Mouse (Mus musculus): ENCODE data around the gene Tarbp2. TPM values are rescaled to one million over a fixed set of nuclear protein-coding genes. Genes with fewer than 3 reads are reported as not detected.

The Tarbp2 gene
- polyA plus RNA-seq, 1 experiment, result 44.5 TPM

- Histone ChIP-seq H3K27ac (ENCODE audit: insufficient read depth, low read length) (no peak overlapping the region), H3K4me1 (ENCODE audit: control insufficient read depth, insufficient read depth, low read length) (no peaks in the 10 kb centered on the region), H3K4me3 (ENCODE audit: insufficient read depth, low read length) (no peak overlapping the region)
- TF ChIP-seq POLR2A (IDR thresholded peaks at IDR 0.05; ENCODE audit: low read depth, low read length) (no peak), CTCF (IDR thresholded peaks at IDR 0.05; ENCODE audit: borderline replicate concordance, insufficient read depth, low read length) (no peak)
Observed at GRCm38 (mm10) chr15:102485853-102486252, 32.1 kb upstream of the Tarbp2 start.

- Histone ChIP-seq H3K4me1 (ENCODE audit: control insufficient read depth, insufficient read depth, low read length) (no peaks in the 10 kb centered on the region), H3K4me3 (ENCODE audit: insufficient read depth, low read length) (no peak overlapping the region), H3K27ac (ENCODE audit: insufficient read depth, low read length) (no peak overlapping the region)
- TF ChIP-seq POLR2A (IDR thresholded peaks at IDR 0.05; ENCODE audit: low read depth, low read length) (no peak), CTCF (IDR thresholded peaks at IDR 0.05; ENCODE audit: borderline replicate concordance, insufficient read depth, low read length) (no peak)
Observed at GRCm38 (mm10) chr15:102487664-102488063, 30.3 kb upstream of the Tarbp2 start.

GRCm38 (mm10) chr15:102498322-102498721, 19.7 kb upstream of the Tarbp2 start:
- H3K27ac ChIP-seq (ENCODE audit: insufficient read depth, low read length), result no peak overlapping the region
- no peaks in the 10 kb centered on the region for H3K4me1 ChIP-seq (ENCODE audit: control insufficient read depth, insufficient read depth, low read length)
- H3K4me3 ChIP-seq (ENCODE audit: insufficient read depth, low read length), result no peak overlapping the region
- TF ChIP-seq POLR2A (IDR thresholded peaks at IDR 0.05; ENCODE audit: low read depth, low read length) (no peak), CTCF (IDR thresholded peaks at IDR 0.05; ENCODE audit: borderline replicate concordance, insufficient read depth, low read length) (no peak)

GRCm38 (mm10) chr15:102499370-102499769, 18.6 kb upstream of the Tarbp2 start:
- no peaks in the 10 kb centered on the region for H3K4me1 ChIP-seq (ENCODE audit: control insufficient read depth, insufficient read depth, low read length)
- TF ChIP-seq CTCF (IDR thresholded peaks at IDR 0.05; ENCODE audit: borderline replicate concordance, insufficient read depth, low read length) (no peak), POLR2A (IDR thresholded peaks at IDR 0.05; ENCODE audit: low read depth, low read length) (no peak)
- H3K27ac ChIP-seq (ENCODE audit: insufficient read depth, low read length), result no peak overlapping the region
- H3K4me3 ChIP-seq (ENCODE audit: insufficient read depth, low read length), result no peak overlapping the region

GRCm38 (mm10) chr15:102499851-102500250, 18.1 kb upstream of the Tarbp2 start:
- Histone ChIP-seq H3K4me3 (ENCODE audit: insufficient read depth, low read length) (no peak overlapping the region), H3K27ac (ENCODE audit: insufficient read depth, low read length) (no peak overlapping the region), H3K4me1 (ENCODE audit: control insufficient read depth, insufficient read depth, low read length) (no peaks in the 10 kb centered on the region)
- TF ChIP-seq CTCF (IDR thresholded peaks at IDR 0.05; ENCODE audit: borderline replicate concordance, insufficient read depth, low read length) (no peak), POLR2A (IDR thresholded peaks at IDR 0.05; ENCODE audit: low read depth, low read length) (no peak)

GRCm38 (mm10) chr15:102500479-102500878, 17.5 kb upstream of the Tarbp2 start:
- Histone ChIP-seq H3K4me3 (ENCODE audit: insufficient read depth, low read length) (no peak overlapping the region), H3K27ac (ENCODE audit: insufficient read depth, low read length) (no peak overlapping the region), H3K4me1 (ENCODE audit: control insufficient read depth, insufficient read depth, low read length) (no peaks in the 10 kb centered on the region)
- no peak for TF ChIP-seq CTCF (IDR thresholded peaks at IDR 0.05; ENCODE audit: borderline replicate concordance, insufficient read depth, low read length)
- TF ChIP-seq POLR2A (IDR thresholded peaks at IDR 0.05; ENCODE audit: low read depth, low read length), result no peak

GRCm38 (mm10) chr15:102501084-102501814, 16.7 kb upstream of the Tarbp2 start:
- H3K4me3 ChIP-seq (ENCODE audit: insufficient read depth, low read length), result no peak overlapping the region
- no peak overlapping the region for H3K27ac ChIP-seq (ENCODE audit: insufficient read depth, low read length)
- TF ChIP-seq POLR2A (IDR thresholded peaks at IDR 0.05; ENCODE audit: low read depth, low read length) (no peak), CTCF (IDR thresholded peaks at IDR 0.05; ENCODE audit: borderline replicate concordance, insufficient read depth, low read length) (no peak)
- no peaks in the 10 kb centered on the region for H3K4me1 ChIP-seq (ENCODE audit: control insufficient read depth, insufficient read depth, low read length)

GRCm38 (mm10) chr15:102502254-102502840, 15.6 kb upstream of the Tarbp2 start:
- no peaks in the 10 kb centered on the region for H3K4me1 ChIP-seq (ENCODE audit: control insufficient read depth, insufficient read depth, low read length)
- TF ChIP-seq POLR2A (IDR thresholded peaks at IDR 0.05; ENCODE audit: low read depth, low read length) (no peak), CTCF (IDR thresholded peaks at IDR 0.05; ENCODE audit: borderline replicate concordance, insufficient read depth, low read length) (no peak)
- no peak overlapping the region for H3K4me3 ChIP-seq (ENCODE audit: insufficient read depth, low read length)
- H3K27ac ChIP-seq (ENCODE audit: insufficient read depth, low read length), result no peak overlapping the region

GRCm38 (mm10) chr15:102503447-102503846, 14.5 kb upstream of the Tarbp2 start, which contains the start of gene Gm10337:
Gm10337 (plus strand) TSS chr15:102503722.
- no peak for TF ChIP-seq POLR2A (IDR thresholded peaks at IDR 0.05; ENCODE audit: low read depth, low read length)
- no peak for TF ChIP-seq CTCF (IDR thresholded peaks at IDR 0.05; ENCODE audit: borderline replicate concordance, insufficient read depth, low read length)
- H3K4me1 ChIP-seq (ENCODE audit: control insufficient read depth, insufficient read depth, low read length), result no peaks in the 10 kb centered on the region

More at GRCm38 (mm10) chr15:102503447-102503846, 14.5 kb upstream of the Tarbp2 start, which contains the start of gene Gm10337:
- Histone ChIP-seq H3K4me3 (ENCODE audit: insufficient read depth, low read length) (no peak within 1 kb of the TSS), H3K27ac (ENCODE audit: insufficient read depth, low read length) (no peak within 1 kb of the TSS)
